Mouse (Mus musculus) telencephalon, adult 2 months (tissue): Measurements from ENCODE around the gene Nostrin.

Source experiments
- DNase-seq: peaks from one replicate; pipeline ENCODE4 v3.0.0-alpha.2; 2011; ENCODE audit warnings: low read depth, low spot score

Nostrin gene

DNA sequence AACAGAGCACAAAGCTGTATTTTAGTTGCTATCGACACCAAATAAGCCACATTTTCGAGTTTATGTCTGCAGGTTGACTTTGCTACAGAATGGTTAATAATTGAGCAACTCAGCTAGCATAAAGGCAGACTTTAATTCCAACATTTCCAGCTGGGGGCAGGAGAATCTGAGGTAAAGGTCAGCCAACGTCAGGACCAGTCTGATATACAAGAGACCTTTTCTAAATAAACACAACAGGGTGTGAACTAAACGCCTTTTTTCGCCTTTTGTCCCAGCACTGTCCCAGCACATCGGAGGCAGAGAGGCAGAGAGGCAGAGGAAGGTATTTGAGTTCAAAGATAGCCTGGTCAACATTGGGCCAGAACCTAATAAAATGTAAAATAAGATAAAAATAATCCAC is 69.6 kb downstream of the Nostrin start:
- DNase-seq: no peak

DNA sequence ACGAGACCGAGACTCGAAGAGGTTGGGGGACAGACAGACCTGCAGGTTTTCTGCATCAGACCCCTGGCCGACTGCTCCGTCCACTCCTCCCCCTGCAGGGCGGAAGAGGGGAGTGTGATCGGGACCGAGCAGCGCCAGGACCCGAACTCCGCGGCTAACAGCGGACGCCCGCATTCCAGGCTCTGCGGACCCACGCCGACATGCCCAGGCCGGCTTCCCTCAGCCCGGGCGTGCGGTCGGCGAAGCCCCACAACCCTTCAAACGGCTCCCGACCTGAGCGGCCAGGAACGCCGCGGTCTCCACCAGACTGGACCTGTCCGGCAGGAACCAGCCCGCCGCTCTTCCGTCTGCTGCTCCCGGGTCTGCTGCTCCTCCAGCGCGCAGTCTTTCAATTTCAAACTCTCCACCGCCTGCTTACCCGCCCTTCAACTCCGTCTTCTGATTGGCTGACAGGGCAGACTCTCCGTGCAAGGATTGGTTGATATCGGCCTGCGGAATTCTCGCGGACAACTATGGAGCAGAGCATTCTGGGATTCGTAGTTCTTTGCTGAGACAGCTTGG is 70.3 kb downstream of the Nostrin start, which contains the start of gene Spc25:
TSS of gene Spc25 (minus strand) at position 404 of the 561 bp plus-strand sequence.
- peak; percentile 89 for DNase-seq

DNA sequence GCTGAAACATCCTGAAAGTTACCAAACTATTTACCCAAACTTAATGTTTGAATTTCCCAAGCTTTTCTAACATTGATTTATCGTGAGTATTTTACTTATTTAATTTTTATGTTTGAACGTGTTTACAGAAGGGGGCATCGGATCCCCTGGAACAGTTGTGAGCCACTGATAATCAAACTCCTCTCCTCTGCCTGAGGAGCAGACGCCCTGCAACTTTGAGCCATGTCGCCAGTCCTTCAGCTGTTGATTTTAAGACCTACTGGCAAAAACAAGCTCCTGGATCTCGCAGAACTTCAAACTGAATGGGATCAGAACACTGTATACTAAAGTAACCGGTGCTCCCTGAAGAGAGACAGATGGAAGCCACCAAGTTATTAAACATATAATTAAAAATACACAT is 70.9 kb downstream of the Nostrin start:
- DNase-seq: no peak

DNA sequence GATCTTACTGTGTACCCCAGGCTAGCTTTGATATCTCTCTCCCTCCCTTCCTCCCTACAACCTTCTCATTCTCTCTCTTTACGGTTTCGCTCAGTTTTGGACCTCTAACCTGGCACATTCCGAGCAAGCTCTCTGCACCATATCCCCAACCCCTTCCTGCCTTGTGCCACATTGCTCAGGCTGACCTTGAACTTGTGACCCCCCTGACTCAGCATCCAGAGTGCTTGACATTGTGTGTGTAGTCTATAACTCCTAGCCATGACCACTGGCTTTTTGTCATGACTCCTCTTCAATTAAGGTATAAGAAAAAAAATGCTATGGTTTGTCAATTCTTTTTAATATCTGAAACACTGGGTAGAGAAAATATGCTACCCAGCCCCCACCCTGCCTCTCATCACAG is 74.1 kb downstream of the Nostrin start:
- DNase-seq: no peak

DNA sequence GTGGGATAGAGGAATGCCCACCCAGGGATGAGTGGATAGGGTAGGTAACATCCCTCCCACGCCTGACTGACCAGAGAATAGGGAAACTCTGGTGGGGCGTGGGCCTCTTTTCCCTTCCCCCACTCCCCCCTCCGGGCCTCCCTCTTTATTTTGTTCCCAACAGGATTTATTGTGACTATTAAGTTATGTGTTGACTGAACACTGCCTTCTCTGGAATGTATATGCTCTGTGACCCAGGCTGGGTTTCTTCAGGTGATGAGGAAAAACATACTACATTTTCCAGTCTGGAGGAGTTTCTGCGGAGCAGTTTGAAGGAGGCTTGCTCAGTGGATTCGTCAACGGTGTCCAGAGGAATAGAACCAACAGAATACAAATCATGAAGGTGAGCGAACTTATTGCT is 75.2 kb downstream of the Nostrin start, which contains the start of gene G6pc2:
TSS of gene G6pc2 (plus strand) at position 301 of the 400 bp plus-strand sequence.
- DNase-seq: no peak

DNA sequence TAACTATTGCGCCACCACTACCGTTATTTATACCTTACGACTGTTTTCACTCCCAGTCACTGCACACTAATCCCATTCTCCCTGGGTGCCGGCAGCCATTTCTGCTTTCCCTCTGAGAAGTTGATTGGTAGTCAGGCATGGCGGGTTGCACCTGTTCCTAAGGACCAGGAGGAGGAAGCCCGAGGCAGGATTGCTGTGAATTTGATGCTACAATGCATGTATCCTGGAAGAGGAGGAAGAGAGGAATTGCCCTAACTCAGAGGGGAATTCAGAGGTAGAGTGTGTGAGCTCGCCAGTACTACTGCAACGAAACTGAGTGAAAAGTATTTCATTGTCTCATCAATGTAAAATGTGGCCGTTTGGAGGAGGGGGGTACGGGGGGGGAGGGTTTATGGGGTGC is 77.1 kb downstream of the Nostrin start:
- DNase-seq: no peak

DNA sequence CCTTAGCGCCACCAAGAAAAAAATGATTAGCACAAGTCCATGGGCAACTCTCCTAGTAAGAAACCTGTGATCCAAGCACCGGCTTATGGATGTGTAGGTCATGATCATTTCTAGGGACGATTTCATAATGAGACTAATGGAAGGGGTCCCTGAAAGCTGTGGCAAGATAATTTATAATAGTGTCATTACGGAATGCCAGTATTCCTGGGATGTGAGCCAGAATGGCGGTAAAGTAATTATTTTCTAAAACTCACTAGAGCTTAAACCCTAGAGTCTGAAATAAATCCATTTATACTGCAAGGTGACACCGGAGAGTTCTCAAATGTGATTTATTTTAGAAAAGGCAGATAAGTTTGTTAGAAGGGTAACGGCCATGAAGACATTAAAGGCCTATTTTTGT is 79.6 kb downstream of the Nostrin start:
- no peak for DNase-seq

DNA sequence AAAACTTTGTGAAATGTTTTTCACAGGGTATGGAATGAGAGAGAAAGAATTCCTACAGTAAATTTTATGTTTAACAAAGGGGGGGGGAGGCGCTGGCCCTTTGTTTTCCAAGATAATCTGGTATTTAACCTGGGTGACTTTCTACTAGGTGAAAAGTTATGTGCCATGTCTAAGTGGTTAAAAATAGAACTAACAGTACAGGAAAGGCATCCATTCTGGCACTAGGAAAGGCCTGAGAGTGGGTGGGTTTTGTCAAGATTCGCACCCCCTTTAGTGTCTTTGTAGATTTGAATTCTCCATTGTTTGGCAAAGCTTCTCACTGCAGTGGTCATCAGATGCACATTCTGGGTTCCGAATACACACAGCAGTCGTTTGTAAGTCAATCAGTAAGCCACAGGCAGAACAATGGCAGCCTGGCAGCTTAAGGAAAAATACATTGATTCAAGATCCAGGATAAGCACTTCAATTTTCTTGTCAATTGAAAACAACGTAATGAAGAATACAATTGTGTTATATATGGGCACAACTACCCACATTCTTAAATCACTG is 86.3 kb downstream of the Nostrin start:
- no peak for DNase-seq

DNA sequence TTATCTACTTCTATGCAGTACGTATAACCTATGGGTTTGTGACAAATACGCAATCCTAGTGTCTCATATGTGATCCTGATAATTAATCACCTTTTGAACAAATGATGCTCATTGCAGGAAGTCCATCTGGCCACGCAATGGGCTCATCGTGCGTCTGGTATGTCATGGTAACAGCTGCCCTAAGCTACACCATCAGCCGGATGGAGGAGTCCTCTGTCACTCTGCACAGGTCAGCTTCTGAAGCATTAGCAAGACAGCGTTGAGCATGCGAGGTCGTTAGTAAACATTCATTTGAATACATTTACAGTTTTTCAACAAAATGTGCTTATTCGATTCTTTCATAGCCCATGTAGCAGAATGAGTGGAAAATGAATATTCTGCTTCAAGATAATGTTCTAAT is 87.2 kb downstream of the Nostrin start:
- DNase-seq: no peak

DNA sequence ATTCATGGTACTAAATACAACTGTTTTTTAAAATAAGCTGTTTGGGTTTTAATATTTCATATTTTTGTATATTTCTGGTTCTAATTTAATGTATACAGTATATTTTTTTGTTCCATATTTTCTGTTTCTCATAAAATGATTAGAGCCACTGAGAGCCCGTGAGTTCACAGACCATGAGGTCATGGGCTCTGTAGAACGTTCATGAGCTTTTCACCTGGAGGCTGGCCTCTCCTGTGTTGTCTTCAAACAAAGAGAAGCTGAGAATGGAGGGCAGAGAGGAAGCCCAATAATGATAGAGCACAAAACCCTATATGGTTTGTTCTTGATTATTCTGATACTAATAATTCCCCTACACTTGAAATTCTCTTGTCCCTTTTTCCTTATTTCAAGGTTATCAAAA is 89.1 kb downstream of the Nostrin start:
- DNase-seq: no peak

DNA sequence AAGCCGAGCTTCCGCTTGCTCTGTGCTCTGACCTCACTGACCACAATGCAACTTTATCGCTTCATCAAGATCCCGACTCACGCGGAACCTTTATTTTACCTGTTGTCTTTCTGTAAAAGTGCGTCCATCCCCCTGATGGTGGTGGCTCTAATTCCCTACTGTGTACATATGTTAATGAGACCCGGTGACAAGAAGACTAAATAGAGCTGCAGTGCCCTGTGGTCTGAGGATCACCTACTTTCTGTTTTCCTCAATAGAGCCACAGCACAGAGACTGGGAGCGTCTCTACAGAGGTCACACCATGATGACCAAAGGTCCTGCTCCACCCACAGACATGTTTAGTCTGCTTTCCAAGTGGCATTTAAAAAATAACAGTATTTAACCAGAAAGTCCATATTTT is 91.3 kb downstream of the Nostrin start:
- no peak for DNase-seq

DNA sequence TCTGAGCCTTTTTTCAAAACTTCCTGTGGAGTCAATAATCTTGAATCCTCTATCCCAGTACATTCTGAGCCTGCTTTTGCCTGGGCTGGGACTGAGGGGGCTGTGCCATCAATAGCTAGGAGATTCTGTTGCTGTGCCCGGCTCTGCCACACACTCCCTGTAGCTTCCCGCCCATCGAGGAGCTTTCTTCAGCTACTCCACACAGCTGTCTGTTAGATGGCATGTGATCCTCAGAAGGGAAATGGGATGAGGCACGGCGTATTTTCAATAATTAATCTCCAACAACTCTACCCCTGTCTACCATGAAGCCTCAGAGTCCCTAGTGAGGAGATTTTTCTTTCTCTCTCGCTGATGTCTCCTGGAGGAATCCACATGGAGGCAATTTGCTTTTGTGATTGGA is 93.0 kb downstream of the Nostrin start:
- no peak for DNase-seq

DNA sequence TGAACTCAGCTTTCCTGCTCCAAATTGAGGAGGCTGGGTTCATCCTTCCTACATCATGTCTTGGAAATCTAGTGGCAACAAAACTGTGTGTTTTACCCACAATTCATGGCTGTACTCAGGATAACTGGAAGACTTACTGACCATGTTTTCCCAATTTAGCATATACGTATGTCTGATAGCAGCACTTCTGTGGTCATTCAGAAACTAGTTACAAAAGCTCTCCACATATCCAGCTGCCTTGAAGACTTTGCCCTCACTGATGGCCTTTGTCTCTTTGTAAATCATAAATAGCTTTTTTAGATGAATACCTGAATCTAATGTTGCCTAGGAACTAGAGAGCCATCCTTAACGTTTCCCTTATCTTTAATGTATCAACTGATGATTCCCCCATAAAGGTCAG is 94.5 kb downstream of the Nostrin start:
- DNase-seq: no peak

DNA sequence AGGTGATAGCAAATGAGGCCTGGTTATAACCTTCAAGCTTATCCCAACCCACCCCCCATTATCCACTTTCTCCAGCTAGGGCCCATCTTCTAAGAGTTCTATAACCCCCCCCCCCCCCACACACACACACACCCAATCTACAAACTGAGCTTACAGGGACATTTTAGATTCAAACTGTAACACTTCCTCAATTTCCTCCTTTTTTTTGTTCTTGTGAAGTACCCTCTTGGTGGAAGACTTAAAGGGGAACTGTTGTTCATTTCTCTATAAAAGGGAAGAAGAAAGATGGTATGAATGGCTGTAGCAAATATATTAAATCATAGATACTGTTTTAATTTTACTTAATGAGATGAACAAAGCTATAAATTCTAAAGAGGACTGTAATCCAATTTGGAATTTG is 96.5 kb downstream of the Nostrin start:
- DNase-seq: no peak

DNA sequence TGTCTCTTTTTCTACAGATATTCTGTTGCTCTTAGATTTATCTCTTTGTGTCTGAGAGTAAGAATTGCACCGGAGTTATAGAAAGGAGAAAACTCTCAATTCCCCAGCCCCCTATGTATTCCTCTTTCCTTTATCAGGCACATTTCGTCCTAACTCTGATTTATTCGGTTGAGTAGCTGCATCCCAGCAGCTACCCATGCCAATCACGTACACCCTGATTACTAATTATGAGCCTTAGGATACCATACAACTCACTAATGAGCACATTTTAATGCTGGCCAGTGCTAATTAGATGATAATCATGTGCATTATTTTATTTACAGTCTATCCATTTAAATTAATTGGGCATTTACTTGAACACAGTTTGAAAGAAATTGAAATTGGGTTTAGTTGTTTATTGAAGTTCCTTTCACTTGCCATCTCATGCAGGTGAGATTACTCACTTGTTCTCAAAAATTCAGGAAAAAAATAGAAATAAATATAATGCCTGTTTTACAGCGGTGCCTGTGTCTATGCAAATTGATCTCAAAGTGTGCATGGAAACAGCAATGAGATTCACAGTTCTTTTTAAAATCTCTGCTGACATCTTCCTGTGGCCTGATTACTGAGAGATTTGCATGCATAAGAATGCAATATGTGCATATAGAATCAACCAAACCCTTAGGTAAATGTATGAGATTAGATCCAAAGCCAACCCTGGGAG is 99.5 kb downstream of the Nostrin start:
- DNase-seq: no peak
